Mouse (Mus musculus) heart, embryonic 13.5 days (tissue): Measurements from ENCODE around the gene Abcc8. TPM values are rescaled to one million over a fixed set of nuclear protein-coding genes. Genes with fewer than 3 reads are reported as not detected.
"Not testable (repeated sequence)": the region's sequence is repeated elsewhere in the genome, so short reads cannot be mapped to it uniquely, and the experiment has no call there.

Experiments used
- ATAC-seq: fragments of 200-750 bp; cut with Nextera tagmentation; 2 replicates; pipeline ENCODE4 v1.8.0; 2017; ENCODE audit warnings: moderate TSS enrichment; ENCODE audit not compliant: insufficient number of reproducible peaks, low FRiP score, low TSS enrichment; ENCODE audit errors: extremely low read depth
- H3K27ac ChIP-seq: fragments of 300-500 bp; sonication (generic); replicated peaks from 2 replicates; pipeline ENCODE4 v1.5.1; 2015; ENCODE audit warnings: moderate library complexity, mild to moderate bottlenecking, inconsistent platforms
- H3K27me3 ChIP-seq: fragments of 300-500 bp; sonication (generic); replicated peaks from 2 replicates; pipeline ENCODE4 v1.6.1; 2015; ENCODE audit warnings: mild to moderate bottlenecking, inconsistent platforms
- H3K36me3 ChIP-seq: fragments of 300-500 bp; sonication (generic); 2 replicates; pipeline ENCODE4 v1.6.1; 2015; ENCODE audit warnings: mild to moderate bottlenecking, inconsistent platforms
- H3K4me1 ChIP-seq: fragments of 300-500 bp; sonication (generic); 2 replicates; pipeline ENCODE4 v1.6.1; 2015; ENCODE audit warnings: inconsistent platforms
- H3K4me2 ChIP-seq: fragments of 300-500 bp; sonication (generic); 2 replicates; pipeline ENCODE4 v1.6.1; 2015; ENCODE audit warnings: inconsistent platforms, mild to moderate bottlenecking, moderate library complexity
- H3K4me3 ChIP-seq: fragments of 300-500 bp; sonication (generic); 2 replicates; pipeline ENCODE4 v1.5.1; 2015; ENCODE audit warnings: moderate library complexity, mild to moderate bottlenecking, inconsistent platforms
- H3K9ac ChIP-seq: fragments of 300-500 bp; sonication (generic); 2 replicates; pipeline ENCODE4 v1.6.1; 2015; ENCODE audit warnings: inconsistent platforms, mild to moderate bottlenecking, moderate library complexity
- H3K9me3 ChIP-seq: fragments of 300-500 bp; sonication (generic); 2 replicates; pipeline ENCODE4 v1.6.1; 2016; ENCODE audit warnings: inconsistent platforms
- WGBS: fragments of 180-500 bp; shearing (Covaris S2); methylation state at CpG from one replicate; pipeline ENCODE4 v1.1.7; 2015; ENCODE audit warnings: mixed read lengths; 5-methylcytosine and 5-hydroxymethylcytosine counted together
- polyA plus RNA-seq: library from polyadenylated mRNA; unstranded; fragments of >200 nt; fragmentation: Nextera tagmentation; extraction: Ambion mirVana; gene quantifications from 2 replicates; pipeline ENCODE4 v1.2.1, GENCODE M21; 2015

Abcc8 gene
- polyA plus RNA-seq, 1 experiment from 2014 or later, result 8.7 TPM

DNA sequence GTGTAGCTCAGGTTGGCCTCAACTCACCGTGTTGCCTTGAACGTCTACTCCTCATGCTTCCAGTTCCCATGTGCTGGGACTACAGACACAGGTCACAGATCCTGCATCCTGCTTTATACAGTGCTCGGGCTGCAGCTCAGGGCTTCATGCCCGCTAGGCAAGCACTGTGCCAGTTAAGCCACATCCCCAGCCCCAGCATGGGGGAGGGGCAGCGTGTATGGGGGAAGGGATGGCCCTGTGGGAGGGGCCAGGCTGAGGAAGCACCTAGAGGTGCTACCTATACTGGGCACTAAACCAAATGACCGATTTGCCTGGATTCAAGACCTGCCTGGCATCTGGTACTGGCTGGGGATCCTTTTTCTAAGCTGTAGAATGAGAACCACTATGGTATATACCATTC lies 20.2 kb upstream of the Abcc8 start:
- WGBS, result 65% methylated on average over 6 of the region's 6 CpGs
- no peak overlapping the region for H3K4me2 ChIP-seq
- H3K27ac ChIP-seq, result no peak overlapping the region
- H3K9me3 ChIP-seq, result no peaks in the 10 kb centered on the region
- no peaks in the 10 kb centered on the region for H3K36me3 ChIP-seq
- H3K27me3 ChIP-seq, result peaks cover 15% of the 10 kb centered on the region
- no peak overlapping the region for H3K4me3 ChIP-seq
- ATAC-seq, result no peak
- 0 out of 2 replicates have a peak, but pooled peaks cover 3% of the 10 kb centered on the region for H3K4me1 ChIP-seq
- no peak overlapping the region for H3K9ac ChIP-seq

DNA sequence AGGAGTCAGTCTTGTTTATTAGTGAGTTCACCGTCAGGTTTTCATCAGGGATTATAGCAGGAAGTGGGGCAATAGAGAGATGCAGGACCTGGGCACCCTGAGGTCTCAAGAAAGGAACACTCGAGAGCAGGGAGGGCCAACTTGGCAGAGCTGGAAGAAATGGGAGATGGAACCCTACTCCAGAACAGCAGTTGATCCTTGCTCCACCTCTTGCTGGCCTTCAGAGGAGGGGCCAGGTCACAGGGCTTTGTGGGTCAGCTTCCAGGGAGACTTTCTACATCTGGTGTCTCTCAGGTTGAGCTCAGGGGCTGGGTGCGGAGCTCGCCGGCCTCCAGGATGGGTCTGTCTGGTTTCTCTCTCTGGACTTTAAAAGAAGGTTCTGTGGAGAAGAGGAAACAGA lies 15.5 kb upstream of the Abcc8 start:
- H3K9me3 ChIP-seq, result no peaks in the 10 kb centered on the region
- H3K4me1 ChIP-seq, result peaks cover 4% of the 10 kb centered on the region; the same call in 1 of the 2 replicates
- WGBS, result 75% methylated on average over 5 of the region's 5 CpGs
- H3K9ac ChIP-seq, result no peak overlapping the region
- ATAC-seq, result no peak
- no peak overlapping the region for H3K27ac ChIP-seq
- no peaks in the 10 kb centered on the region for H3K36me3 ChIP-seq
- H3K4me2 ChIP-seq, result no peak overlapping the region
- H3K27me3 ChIP-seq, result peaks cover 7% of the 10 kb centered on the region; the same call in 1 of the 2 replicates
- H3K4me3 ChIP-seq, result no peak overlapping the region

DNA sequence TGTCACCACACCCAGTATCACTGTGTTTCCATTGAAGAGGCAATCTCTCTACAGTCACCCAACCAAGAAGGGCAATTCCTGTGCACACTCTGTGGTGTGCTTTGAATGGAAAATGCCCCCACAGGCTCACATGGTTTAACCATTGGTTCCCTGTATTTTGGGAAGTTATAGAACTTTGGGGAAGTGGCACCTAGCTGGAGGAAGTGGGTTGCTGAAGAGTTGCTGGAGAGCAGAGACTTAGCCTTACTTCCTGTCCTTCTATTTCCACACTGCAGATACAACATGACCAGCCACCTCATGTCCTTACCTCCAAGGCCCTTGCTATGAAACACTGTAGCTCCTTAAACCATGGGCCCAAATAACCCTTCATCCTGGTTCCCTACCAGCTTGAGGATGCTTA lies 4.4 kb upstream of the Abcc8 start:
- no peak overlapping the region for H3K4me2 ChIP-seq
- peaks cover 34% of the 10 kb centered on the region for H3K27me3 ChIP-seq
- H3K9ac ChIP-seq, result no peak overlapping the region
- no peaks in the 10 kb centered on the region for H3K36me3 ChIP-seq
- H3K27ac ChIP-seq, result no peak overlapping the region
- no peak overlapping the region for H3K4me3 ChIP-seq
- H3K9me3 ChIP-seq, result no peaks in the 10 kb centered on the region
- no peak for ATAC-seq
- H3K4me1 ChIP-seq, result peaks cover 11% of the 10 kb centered on the region

DNA sequence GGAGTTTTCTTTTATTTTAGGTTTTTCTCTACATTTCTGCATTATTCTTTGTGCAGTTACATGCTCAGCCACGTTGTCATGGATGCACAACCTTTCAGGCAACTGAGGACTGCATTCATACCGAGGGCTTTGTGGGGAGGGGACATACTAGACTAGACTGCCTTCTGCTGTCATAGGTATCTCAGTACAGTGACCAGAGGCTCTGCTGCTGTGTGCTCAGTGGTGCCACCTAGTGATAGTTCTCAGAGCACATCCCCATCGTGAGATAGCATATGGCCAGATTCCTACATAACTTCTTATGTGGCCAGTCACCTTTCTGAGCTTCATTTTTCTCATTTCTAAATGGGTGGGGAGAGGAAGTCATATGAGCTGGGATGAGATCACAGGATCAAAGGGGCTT lies 1.8 kb upstream of the Abcc8 start:
- Histone ChIP-seq H3K36me3 (no peaks in the 10 kb centered on the region), H3K27me3 (peaks cover 61% of the 10 kb centered on the region), H3K4me1 (peaks cover 12% of the 10 kb centered on the region), H3K9me3 (no peaks in the 10 kb centered on the region), H3K9ac (no peak overlapping the region), H3K4me2 (no peak overlapping the region), H3K4me3 (no peak overlapping the region), H3K27ac (no peak overlapping the region)
- no peak for ATAC-seq
- 2% methylated on average over 3 of the region's 3 CpGs for WGBS

DNA sequence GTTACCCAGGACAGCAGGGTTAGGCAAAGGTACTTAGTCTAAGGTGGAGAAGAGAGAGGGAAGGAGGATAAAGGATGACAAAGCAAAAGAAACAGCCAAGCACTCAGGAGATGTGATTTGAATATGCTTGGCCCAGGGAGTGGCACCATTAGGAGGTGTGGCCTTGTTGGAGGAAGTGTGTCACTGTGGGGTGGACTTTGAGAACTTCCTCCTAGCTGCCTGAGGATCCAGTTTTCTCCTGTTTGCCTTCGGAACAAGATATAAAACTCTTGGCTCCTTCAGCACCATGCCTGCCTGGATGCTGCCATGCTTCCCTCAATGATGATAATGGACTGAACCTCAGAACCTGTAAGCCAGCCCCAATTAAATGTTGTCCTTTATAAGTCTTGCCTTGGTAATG lies 10.9 kb downstream of the Abcc8 start:
- H3K36me3 ChIP-seq, H3K4me2 ChIP-seq: not testable (repeated sequence)

DNA sequence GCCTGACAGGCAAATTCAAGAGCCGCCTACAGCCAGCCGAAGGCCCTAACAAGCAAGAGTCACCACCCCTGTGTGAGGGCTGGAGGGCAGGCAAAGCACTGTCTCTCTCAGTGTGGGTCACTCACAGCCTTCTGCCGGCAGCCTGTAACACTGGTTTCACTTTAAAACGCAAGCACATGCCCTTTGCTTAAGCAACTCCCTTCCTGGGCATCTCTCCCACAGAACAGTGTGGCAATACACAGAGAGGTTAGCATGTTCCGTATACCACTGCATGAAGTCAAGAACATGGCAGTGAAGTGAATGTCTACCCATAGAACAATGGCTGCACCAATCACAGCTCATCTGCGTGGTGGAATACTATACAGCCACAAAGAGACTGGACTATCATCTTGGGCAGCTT lies 11.4 kb downstream of the Abcc8 start:
- 81% methylated on average over 6 of the region's 6 CpGs for whole genome bisulfite sequencing
- Histone ChIP-seq H3K9me3 (no peaks in the 10 kb centered on the region), H3K4me3 (no peak overlapping the region), H3K4me1 (no peaks in the 10 kb centered on the region), H3K9ac (no peak overlapping the region), H3K4me2 (no peak overlapping the region), H3K27ac (no peak overlapping the region), H3K36me3 (no peaks in the 10 kb centered on the region), H3K27me3 (no peaks in the 10 kb centered on the region)
- ATAC-seq, result no peak

More for the DNA sequence above, 10.9 kb downstream of the Abcc8 start:
- WGBS, result 67% methylated on average over 1 of the region's 1 CpGs
- H3K9me3 ChIP-seq, H3K4me3 ChIP-seq, H3K4me1 ChIP-seq, H3K27me3 ChIP-seq, ATAC-seq, H3K9ac ChIP-seq, H3K27ac ChIP-seq: not testable (repeated sequence)

DNA sequence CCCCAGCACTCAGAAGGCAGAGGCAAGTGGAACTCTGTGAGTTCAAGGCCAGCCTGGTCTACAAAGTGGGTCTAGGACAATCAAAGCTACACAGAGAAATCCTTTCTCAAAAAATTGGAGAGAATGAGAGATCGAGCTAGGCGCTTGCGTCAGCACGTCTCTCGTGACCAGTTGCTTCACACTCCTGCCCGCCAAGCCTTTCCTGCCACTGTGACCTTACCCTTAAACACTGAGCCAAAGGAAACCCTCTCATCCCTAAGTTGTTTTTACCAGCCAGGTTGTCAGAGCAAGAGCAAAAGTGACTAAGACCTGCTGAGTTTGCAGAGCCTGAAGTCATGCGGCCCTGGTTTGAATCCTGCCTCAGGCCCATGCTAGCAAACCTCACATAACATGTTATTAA lies 11.9 kb downstream of the Abcc8 start:
- WGBS, result 86% methylated on average over 7 of the region's 7 CpGs
- H3K36me3 ChIP-seq, result no peaks in the 10 kb centered on the region

DNA sequence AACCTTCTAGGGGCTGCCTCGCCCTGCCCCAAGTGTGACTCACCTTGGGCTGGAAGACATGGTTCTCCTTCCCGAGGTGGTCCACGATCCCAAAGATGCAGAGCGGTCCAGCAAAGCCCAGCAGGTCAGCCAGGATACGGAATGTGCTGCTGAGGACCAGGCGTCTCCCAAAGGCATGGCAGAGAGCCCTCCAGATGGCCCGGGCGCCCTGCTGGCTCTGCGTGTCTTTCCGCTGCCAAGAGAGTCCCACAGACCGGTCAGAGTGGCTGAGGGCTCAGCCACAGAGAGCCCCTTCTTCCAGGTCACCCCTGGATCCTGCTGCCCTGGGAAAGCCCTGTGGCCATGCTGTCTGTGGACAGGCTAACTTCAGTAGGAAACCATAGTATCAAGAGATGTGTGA lies 14.0 kb downstream of the Abcc8 start:
- WGBS, result 83% methylated on average over 11 of the region's 11 CpGs
- no peak for ATAC-seq
- Histone ChIP-seq H3K27me3 (no peaks in the 10 kb centered on the region), H3K4me3 (no peak overlapping the region), H3K36me3 (no peaks in the 10 kb centered on the region), H3K4me2 (no peak overlapping the region), H3K27ac (no peak overlapping the region), H3K4me1 (peaks cover 20% of the 10 kb centered on the region), H3K9me3 (no peaks in the 10 kb centered on the region), H3K9ac (no peak overlapping the region)

More for the DNA sequence above, 11.9 kb downstream of the Abcc8 start:
- no peaks in the 10 kb centered on the region for H3K9me3 ChIP-seq
- no peak overlapping the region for H3K4me2 ChIP-seq
- H3K27ac ChIP-seq, result no peak overlapping the region
- no peak overlapping the region for H3K9ac ChIP-seq
- no peak overlapping the region for H3K4me3 ChIP-seq
- H3K4me1 ChIP-seq, result peaks cover 2% of the 10 kb centered on the region
- ATAC-seq, result no peak
- no peaks in the 10 kb centered on the region for H3K27me3 ChIP-seq

DNA sequence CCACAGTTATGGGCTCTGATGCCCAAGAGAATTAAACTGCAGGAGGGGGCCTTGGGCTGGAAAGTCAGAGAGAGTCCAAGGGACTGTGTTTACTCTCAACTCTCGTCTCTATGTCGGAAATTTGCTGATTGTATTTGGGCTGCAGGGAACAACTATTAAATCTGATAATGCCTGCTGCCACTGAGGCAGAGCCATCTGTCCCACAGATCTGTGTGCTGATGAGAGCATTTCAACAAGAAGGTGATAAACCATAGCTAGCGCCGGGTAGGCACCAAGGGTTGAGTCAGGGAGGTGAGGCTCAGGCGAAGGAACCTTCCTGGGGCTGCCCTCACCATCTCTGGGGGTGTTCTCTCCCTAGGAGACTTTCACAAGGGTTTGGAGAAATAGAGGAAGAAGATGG lies 17.1 kb downstream of the Abcc8 start:
- no peak overlapping the region for H3K9ac ChIP-seq
- no peak for ATAC-seq
- H3K36me3 ChIP-seq, result no peaks in the 10 kb centered on the region
- peak overlapping the region; percentile 83 for H3K27ac ChIP-seq
- peak overlapping the region; percentile 52 for H3K4me2 ChIP-seq
- peaks cover 23% of the 10 kb centered on the region for H3K4me1 ChIP-seq
- no peak overlapping the region for H3K4me3 ChIP-seq
- H3K9me3 ChIP-seq, result no peaks in the 10 kb centered on the region
- WGBS, result 60% methylated on average over 5 of the region's 5 CpGs
- no peaks in the 10 kb centered on the region for H3K27me3 ChIP-seq

DNA sequence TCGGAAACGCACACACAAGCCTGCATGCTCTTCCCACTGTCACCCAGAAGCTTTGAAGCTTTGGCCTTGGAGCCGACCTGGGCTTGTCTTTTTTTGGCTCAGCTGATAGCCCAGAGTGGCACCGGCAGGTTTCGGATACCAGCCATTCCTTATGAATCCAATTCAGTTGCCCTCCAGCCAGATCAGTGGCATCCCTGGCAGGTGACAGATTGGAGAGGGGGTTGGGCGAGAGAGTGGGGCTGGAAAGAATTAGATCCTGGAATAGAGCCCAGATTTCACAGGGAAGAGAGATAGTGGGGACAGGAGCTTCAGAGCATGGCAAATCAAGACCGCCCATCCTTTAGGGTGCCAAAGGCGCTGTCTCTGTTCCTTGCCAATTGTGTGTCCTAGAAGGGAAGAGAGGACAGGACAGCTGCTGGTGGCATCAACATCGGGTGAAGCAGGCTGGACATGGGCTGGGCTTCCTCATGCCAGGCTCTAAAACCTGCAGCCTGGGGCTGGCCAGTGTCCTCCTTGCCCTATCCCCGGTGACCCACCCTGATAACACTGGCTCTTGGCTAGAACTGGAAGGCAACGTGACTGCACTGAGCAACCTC lies 17.6 kb downstream of the Abcc8 start:
- peak; percentile 38; the same call in 1 of the 2 replicates for ATAC-seq

DNA sequence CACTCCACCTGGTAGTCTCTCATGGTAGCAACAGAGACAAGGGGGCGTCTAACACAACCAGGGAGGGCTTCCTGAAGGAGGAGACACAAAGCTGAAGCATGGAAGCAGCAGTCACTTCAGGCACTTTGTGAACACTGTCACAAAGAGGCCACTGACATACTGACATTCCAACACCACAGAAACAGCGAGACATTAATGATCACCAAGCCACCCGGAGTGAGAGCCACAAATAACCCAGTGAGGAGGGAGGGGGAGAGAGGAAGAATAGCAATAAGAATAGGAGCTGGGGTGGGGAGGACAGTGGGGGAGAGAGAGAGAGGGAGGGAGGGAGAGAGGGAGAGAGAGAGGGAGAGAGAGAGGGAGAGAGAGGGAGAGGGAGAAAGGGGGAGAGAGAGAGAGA lies 18.2 kb downstream of the Abcc8 start:
- peak; percentile 32; the same call in 1 of the 2 replicates for ATAC-seq
- 18% methylated on average over 3 of the region's 3 CpGs for WGBS

More for the DNA sequence above, 17.6 kb downstream of the Abcc8 start:
- peaks cover 23% of the 10 kb centered on the region for H3K4me1 ChIP-seq
- H3K9me3 ChIP-seq, result no peaks in the 10 kb centered on the region
- H3K9ac ChIP-seq, result no peak overlapping the region
- peak overlapping the region; percentile 52 for H3K4me2 ChIP-seq
- H3K4me3 ChIP-seq, result 0 out of 2 replicates have a peak overlapping the region, but pooled peaks have one; percentile 2
- peak overlapping the region; percentile 83 for H3K27ac ChIP-seq
- H3K27me3 ChIP-seq, result no peaks in the 10 kb centered on the region
- WGBS, result 33% methylated on average over 11 of the region's 11 CpGs
- H3K36me3 ChIP-seq, result no peaks in the 10 kb centered on the region

DNA sequence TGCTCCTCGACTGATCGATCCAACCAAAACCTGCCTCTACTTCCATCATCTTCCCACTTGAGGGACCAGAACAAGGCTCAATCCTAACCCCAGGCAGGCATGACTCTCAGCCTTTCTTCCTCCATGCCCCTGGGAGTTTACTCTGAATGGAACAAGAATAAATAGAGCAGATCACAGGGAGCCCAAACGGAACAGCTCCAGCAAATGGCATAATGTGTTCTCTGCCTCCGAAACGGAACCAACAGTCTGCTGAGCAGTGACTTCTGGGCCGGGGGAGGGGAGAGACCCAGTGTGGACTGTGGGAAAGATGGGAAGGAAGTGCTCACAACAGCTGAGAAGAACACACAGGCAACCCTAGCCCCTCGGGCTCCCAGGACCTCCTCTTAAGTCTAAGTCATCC lies 22.1 kb downstream of the Abcc8 start:
- no peak overlapping the region for H3K27ac ChIP-seq
- H3K4me2 ChIP-seq, result no peak overlapping the region
- peaks cover 19% of the 10 kb centered on the region for H3K4me1 ChIP-seq
- ATAC-seq, result no peak
- no peak overlapping the region for H3K9ac ChIP-seq
- H3K27me3 ChIP-seq, result peaks cover 5% of the 10 kb centered on the region; the same call in 1 of the 2 replicates
- H3K4me3 ChIP-seq, result no peak overlapping the region
- WGBS, result 68% methylated on average over 7 of the region's 7 CpGs
- H3K9me3 ChIP-seq, result no peaks in the 10 kb centered on the region
- no peaks in the 10 kb centered on the region for H3K36me3 ChIP-seq

More for the DNA sequence above, 18.2 kb downstream of the Abcc8 start:
- H3K27ac ChIP-seq, result peak overlapping the region; percentile 83
- H3K4me2 ChIP-seq, result peak overlapping the region; percentile 52
- no peaks in the 10 kb centered on the region for H3K36me3 ChIP-seq
- no peak overlapping the region for H3K9ac ChIP-seq
- no peaks in the 10 kb centered on the region for H3K9me3 ChIP-seq
- H3K27me3 ChIP-seq, result no peaks in the 10 kb centered on the region
- peaks cover 23% of the 10 kb centered on the region for H3K4me1 ChIP-seq
- H3K4me3 ChIP-seq, result no peak overlapping the region
